ENCODE assay signal across 11 mouse cellular contexts in genomic region chr11:35626161-35626885, GRCm38 (mm10).
A peak's percentile ranks its signal among the peaks of the same experiment; 100 is the strongest.
DNase-seq lines count a peak whose midpoint lies in the region; ATAC-seq lines count a peak whose summit lies in the region.
"Had no signal": no experiment of that assay in that cellular context is flagged by ENCODE, and none has a peak within 500 bp of the region (broad histone marks: within the 10 kb centered on the region; RNA-seq: fewer than 3 reads in every experiment).

No protein-coding gene starts in this region.

- peak; percentile 19 for DNase-seq in kidney, adult 18-20 months
- peak; percentile 86 for DNase-seq in adrenal gland, postnatal 14 days
- no peak for DNase-seq in heart, embryonic 10.5 days (ENCODE audit: low spot score)
- DNase-seq in kidney, postnatal 4 days: peak; percentile 42 to 57
- no peak for DNase-seq in urinary bladder, postnatal 25 days (ENCODE audit: low spot score)
- DNase-seq in urinary bladder, adult 2 months (ENCODE audit: low spot score): no peak
- DNase-seq: embryo, embryonic 11 days; thymus, postnatal 36 days had no signal

- no peak overlapping the region for H3K4me3 ChIP-seq in kidney, embryonic 15.5 days (replicated peaks)
- H3K4me3 ChIP-seq in heart, embryonic 10.5 days: no peak overlapping the region

- no peak overlapping the region for H3K4me2 ChIP-seq in kidney, embryonic 15.5 days

- WGBS in kidney, embryonic 15.5 days: 54% methylated on average over 10 of the region's 10 CpGs
- WGBS in heart, embryonic 10.5 days: 82% methylated on average over 10 of the region's 10 CpGs

- H3K27me3 ChIP-seq in kidney, embryonic 15.5 days: no peaks in the 10 kb centered on the region
- no peaks in the 10 kb centered on the region for H3K27me3 ChIP-seq in heart, embryonic 10.5 days (ENCODE audit: insufficient read depth, poor library complexity, severe bottlenecking)

- no peak overlapping the region for H3K9ac ChIP-seq in kidney, embryonic 15.5 days

- peaks cover 22% of the 10 kb centered on the region for H3K4me1 ChIP-seq in kidney, embryonic 15.5 days
- H3K4me1 ChIP-seq in heart, embryonic 10.5 days: peaks cover 22% of the 10 kb centered on the region

- no peak overlapping the region for H3K27ac ChIP-seq in kidney, embryonic 15.5 days
- peak overlapping the region; percentile 42; the same call in 1 of the 2 replicates for H3K27ac ChIP-seq in heart, embryonic 10.5 days

- 0 out of 2 replicates have a peak, but pooled peaks cover 12% of the 10 kb centered on the region for H3K36me3 ChIP-seq in kidney, embryonic 15.5 days
- H3K36me3 ChIP-seq in heart, embryonic 10.5 days: peaks cover 25% of the 10 kb centered on the region

- H3K9me3 ChIP-seq in kidney, embryonic 15.5 days (replicated peaks): no peaks in the 10 kb centered on the region
- H3K9me3 ChIP-seq in heart, embryonic 10.5 days: no peaks in the 10 kb centered on the region

- ATAC-seq in kidney, embryonic 15.5 days (replicated peaks; ENCODE audit: low FRiP score): no peak
- no peak for ATAC-seq in inflammation-experienced regulatory T-cells, adult 6 months
- ATAC-seq: forebrain, embryonic 14.5 days had no signal

Comparison
In these comparisons a context has a peak if more than half of its experiments do, and no peak if none do; other contexts are left out.
1. DNase-seq: peak in kidney, adult 18-20 months (single experiment), adrenal gland, postnatal 14 days (single experiment) and kidney, postnatal 4 days (2 of 2); none in heart, embryonic 10.5 days (single experiment), urinary bladder, postnatal 25 days (single experiment) and urinary bladder, adult 2 months (single experiment).